Mouse (Mus musculus) lung, postnatal 0 days (tissue): ENCODE data around the gene Aldoart2. TPM values are rescaled to one million over a fixed set of nuclear protein-coding genes. Genes with fewer than 3 reads are reported as not detected.
A peak's percentile ranks its signal among the peaks of the same experiment; 100 is the strongest.
"Not testable (repeated sequence)": the region's sequence is repeated elsewhere in the genome, so short reads cannot be mapped to it uniquely, and the experiment has no call there.

ENCODE experiments used
- ATAC-seq: fragments of 200-750 bp; cut with Nextera tagmentation; 2 replicates; pipeline ENCODE4 v1.8.0; 2017; ENCODE audit warnings: moderate library complexity
- DNase-seq: peaks from one replicate; pipeline ENCODE4 v3.0.0-alpha.2; 2016; ENCODE audit warnings: low spot score
- H3K27ac ChIP-seq: fragments of 300-500 bp; sonication (generic); 2 replicates; pipeline ENCODE4 v1.5.1; 2014; ENCODE audit warnings: antibody characterized with exemption, mild to moderate bottlenecking, low read length, mixed read lengths
- H3K27me3 ChIP-seq: fragments of 300-500 bp; sonication (generic); replicated peaks from 2 replicates; pipeline ENCODE4 v1.6.1; 2014; ENCODE audit warnings: low read length, mixed read lengths; ENCODE audit not compliant: insufficient read depth
- H3K36me3 ChIP-seq: fragments of 300-500 bp; sonication (generic); 2 replicates; pipeline ENCODE4 v1.6.1; 2014; ENCODE audit warnings: low read length, mixed read lengths; ENCODE audit not compliant: insufficient read depth
- H3K4me1 ChIP-seq: fragments of 300-500 bp; sonication (generic); 2 replicates; pipeline ENCODE4 v1.6.1; 2014; ENCODE audit warnings: antibody characterized with exemption, low read depth, low read length, mixed read lengths; ENCODE audit not compliant: insufficient read depth
- H3K4me2 ChIP-seq: fragments of 300-500 bp; sonication (generic); replicated peaks from 2 replicates; pipeline ENCODE4 v1.6.1; 2014; ENCODE audit warnings: low read depth, mild to moderate bottlenecking, low read length, moderate library complexity, mixed read lengths
- H3K4me3 ChIP-seq: fragments of 300-500 bp; sonication (generic); 2 replicates; pipeline ENCODE4 v1.5.1; 2014; ENCODE audit warnings: low read depth, low read length
- H3K9ac ChIP-seq: fragments of 300-500 bp; sonication (generic); replicated peaks from 2 replicates; pipeline ENCODE4 v1.6.1; 2014; ENCODE audit warnings: low read depth, mild to moderate bottlenecking
- H3K9me3 ChIP-seq: fragments of 300-500 bp; sonication (generic); 2 replicates; pipeline ENCODE4 v1.6.1; 2016; ENCODE audit warnings: low read length, mixed read lengths
- CTCF ChIP-seq: IDR thresholded peaks from 2 replicates; pipeline ENCODE4 v1.5.1; 2016; ENCODE audit warnings: antibody characterized with exemption, mild to moderate bottlenecking
- EP300 ChIP-seq: IDR thresholded peaks from 2 replicates; pipeline ENCODE4 v1.6.1; 2016; ENCODE audit warnings: antibody characterized with exemption, mild to moderate bottlenecking, control low read depth
- WGBS: fragments of 180-500 bp; shearing (Covaris S2); extraction: QIAGEN DNeasy Blood & Tissue Kit; methylation state at CpG from one replicate; pipeline ENCODE4 v1.1.7; 2014; 5-methylcytosine and 5-hydroxymethylcytosine counted together
- polyA plus RNA-seq: library from polyadenylated mRNA; unstranded; fragments of >200 nt; fragmentation: Nextera tagmentation; extraction: Ambion mirVana; gene quantifications from 2 replicates; pipeline ENCODE4 v1.2.1, GENCODE M21; 2015

The Aldoart2 gene
- polyA plus RNA-seq, 1 experiment from 2014 or later = not detected

- Histone ChIP-seq H3K27me3 (no peaks in the 10 kb centered on the region), H3K4me2 (no peak overlapping the region), H3K4me1 (no peaks in the 10 kb centered on the region), H3K36me3 (no peaks in the 10 kb centered on the region), H3K9ac (no peak overlapping the region), H3K9me3 (no peaks in the 10 kb centered on the region), H3K27ac (no peak overlapping the region), H3K4me3 (no peak overlapping the region)
- DNase-seq (no peak), ATAC-seq (no peak)
- TF ChIP-seq EP300 (no peak), CTCF (no peak)
- 66% methylated on average over 8 of the region's 8 CpGs for WGBS
Observed at GRCm38 (mm10) chr12:55539157-55539556, 25.9 kb upstream of the Aldoart2 start.

DNA sequence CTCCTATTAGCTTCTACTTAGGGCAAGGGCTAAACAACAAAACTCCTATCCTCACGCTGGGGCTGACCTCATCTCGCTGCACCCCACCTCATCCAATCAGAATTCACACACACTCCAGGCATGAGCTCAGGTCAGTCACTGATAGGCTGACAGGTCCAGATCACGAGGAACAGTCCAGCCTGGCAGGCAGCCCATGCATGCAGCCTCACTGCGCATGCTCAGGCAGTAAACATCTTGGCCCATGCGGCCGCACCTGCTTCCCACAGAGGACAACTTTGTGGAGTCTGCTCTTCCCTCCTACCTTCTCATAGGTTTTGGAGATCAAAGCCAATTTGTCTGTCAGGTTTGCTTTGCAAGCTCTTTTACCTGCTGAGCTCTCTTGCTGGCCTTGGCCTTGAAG, 10.1 kb upstream of the Aldoart2 start:
- WGBS = 73% methylated on average over 6 of the region's 6 CpGs
- not testable (repeated sequence) for ATAC-seq, H3K4me2 ChIP-seq, H3K4me3 ChIP-seq, H3K27ac ChIP-seq, H3K36me3 ChIP-seq, H3K9me3 ChIP-seq, H3K4me1 ChIP-seq, DNase-seq, H3K27me3 ChIP-seq, H3K9ac ChIP-seq

DNA sequence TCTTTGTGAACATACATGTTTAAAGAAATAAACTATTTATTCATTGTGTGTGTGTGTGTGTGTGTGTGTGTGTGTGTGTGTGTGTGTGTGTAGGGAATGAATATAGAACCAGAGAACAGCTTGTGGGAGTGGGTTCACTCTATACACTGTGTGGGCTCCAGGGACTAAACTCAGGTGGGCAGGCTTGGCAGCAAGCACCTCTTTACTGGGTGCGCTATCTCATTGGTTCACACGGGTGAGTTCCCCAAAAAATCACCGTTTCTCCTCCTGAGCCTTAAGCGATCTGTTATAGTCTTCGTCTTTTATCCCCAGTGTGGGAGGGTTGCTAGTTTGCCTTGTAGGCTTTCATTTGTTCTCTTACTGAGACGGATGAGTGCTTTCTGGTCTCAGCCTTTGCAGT, 7.2 kb upstream of the Aldoart2 start:
- Histone ChIP-seq H3K4me3 (no peak overlapping the region), H3K4me1 (no peaks in the 10 kb centered on the region), H3K27me3 (no peaks in the 10 kb centered on the region), H3K27ac (no peak overlapping the region), H3K9ac (no peak overlapping the region), H3K36me3 (no peaks in the 10 kb centered on the region), H3K4me2 (no peak overlapping the region), H3K9me3 (no peaks in the 10 kb centered on the region)
- DNase-seq = no peak
- TF ChIP-seq EP300 (no peak), CTCF (no peak)
- ATAC-seq = no peak
- WGBS = 77% methylated on average over 6 of the region's 6 CpGs

DNA sequence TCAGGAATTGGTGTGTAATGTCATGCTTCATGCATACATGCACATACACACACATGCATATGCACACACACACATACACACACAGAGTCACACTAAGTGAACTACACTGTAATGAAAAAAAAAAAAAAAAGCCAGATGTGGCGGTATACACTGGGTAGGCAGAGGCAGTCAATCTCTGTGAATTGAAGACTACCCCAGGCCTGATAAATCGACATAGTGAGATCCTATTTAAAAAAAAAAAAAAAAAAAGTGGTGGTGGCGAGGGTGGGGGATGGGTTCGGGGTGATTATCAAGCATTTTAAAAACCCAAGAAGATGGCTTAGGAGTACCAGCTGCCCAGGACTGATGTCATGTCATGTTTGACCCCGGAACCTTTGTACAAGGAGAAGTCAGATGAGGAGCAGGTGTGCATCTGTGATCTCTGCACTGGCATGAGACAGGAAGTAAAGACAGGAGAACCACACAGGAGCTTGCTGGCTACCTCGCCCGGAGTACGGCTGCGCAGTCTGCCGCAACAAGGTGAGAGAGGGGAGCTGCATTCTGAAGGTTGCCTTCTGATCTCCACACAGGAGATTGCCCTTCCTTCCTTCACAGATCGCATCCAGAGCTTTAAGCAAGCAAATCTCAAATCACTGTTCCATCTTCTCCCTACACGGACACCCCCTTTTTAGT, 5.7 kb upstream of the Aldoart2 start:
- Histone ChIP-seq H3K9me3 (no peaks in the 10 kb centered on the region), H3K4me2 (no peak overlapping the region), H3K36me3 (no peaks in the 10 kb centered on the region), H3K9ac (no peak overlapping the region), H3K27me3 (no peaks in the 10 kb centered on the region), H3K4me1 (no peaks in the 10 kb centered on the region), H3K4me3 (no peak overlapping the region), H3K27ac (no peak overlapping the region)
- WGBS = 83% methylated on average over 12 of the region's 12 CpGs
- ATAC-seq = no peak
- TF ChIP-seq CTCF (no peak), EP300 (no peak)
- DNase-seq = no peak

- 11% methylated on average over 19 of the region's 19 CpGs for WGBS
- no peaks in the 10 kb centered on the region for H3K4me1 ChIP-seq
- H3K9me3 ChIP-seq = no peaks in the 10 kb centered on the region
- no peaks in the 10 kb centered on the region for H3K36me3 ChIP-seq
- DNase-seq (peak; percentile 49), ATAC-seq (no peak)
- peak overlapping the region; percentile 56 for H3K4me2 ChIP-seq
- H3K27me3 ChIP-seq = no peaks in the 10 kb centered on the region
- H3K27ac ChIP-seq = no peak overlapping the region
- no peak for TF ChIP-seq EP300
- peak overlapping the region; percentile 13; the same call in 1 of the 2 replicates for H3K9ac ChIP-seq
- peak overlapping the region; percentile 36 for H3K4me3 ChIP-seq
Observed at GRCm38 (mm10) chr12:55560025-55560690, 4.9 kb upstream of the Aldoart2 start.

- TF ChIP-seq CTCF (no peak), EP300 (no peak)
- Histone ChIP-seq H3K4me1 (no peaks in the 10 kb centered on the region), H3K4me2 (no peak overlapping the region), H3K9ac (no peak overlapping the region), H3K36me3 (no peaks in the 10 kb centered on the region), H3K27me3 (no peaks in the 10 kb centered on the region), H3K4me3 (no peak overlapping the region), H3K9me3 (no peaks in the 10 kb centered on the region), H3K27ac (no peak overlapping the region)
- WGBS = 91% methylated on average over 3 of the region's 3 CpGs
- DNase-seq = no peak
- no peak for ATAC-seq
Observed at GRCm38 (mm10) chr12:55563742-55564141, 1.3 kb upstream of the Aldoart2 start.
